Comparison of ENCODE assay signal across 16 mouse cellular contexts in genomic region chr15:28399258-28399657, GRCm38 (mm10).
"Had no signal": no experiment of that assay in that cellular context is flagged by ENCODE, and none has a peak within 500 bp of the region (broad histone marks: within the 10 kb centered on the region; RNA-seq: fewer than 3 reads in every experiment).

No protein-coding gene starts in this region.

- ATAC-seq: intestine, postnatal 0 days; liver, postnatal 0 days had no signal

- H3K4me2 ChIP-seq: limb, embryonic 12.5 days; liver, embryonic 13.5 days; lung, embryonic 15.5 days; midbrain, embryonic 12.5 days had no signal

- H3K9ac ChIP-seq: limb, embryonic 12.5 days; liver, embryonic 13.5 days; liver, postnatal 0 days; lung, embryonic 15.5 days; midbrain, embryonic 12.5 days had no signal

- H3K27ac ChIP-seq: kidney, postnatal 0 days; limb, embryonic 12.5 days; liver, embryonic 13.5 days; lung, embryonic 15.5 days; macrophage; midbrain, embryonic 12.5 days; stomach, postnatal 0 days had no signal

- H3K9me3 ChIP-seq: limb, embryonic 12.5 days; liver, embryonic 13.5 days; lung, embryonic 15.5 days; midbrain, embryonic 12.5 days had no signal

- H3K4me3 ChIP-seq: limb, embryonic 12.5 days; liver, embryonic 13.5 days; lung, embryonic 15.5 days; megakaryocyte, embryonic 14.5 days; midbrain, embryonic 12.5 days had no signal

- H3K36me3 ChIP-seq: limb, embryonic 12.5 days; liver, embryonic 13.5 days; lung, embryonic 15.5 days; midbrain, embryonic 12.5 days had no signal

- H3K4me1 ChIP-seq: limb, embryonic 12.5 days; liver, embryonic 13.5 days; lung, embryonic 15.5 days; megakaryocyte, embryonic 14.5 days had no signal

- H3K27me3 ChIP-seq: limb, embryonic 12.5 days; liver, embryonic 13.5 days; lung, embryonic 15.5 days; megakaryocyte, embryonic 14.5 days; midbrain, embryonic 12.5 days had no signal

- DNase-seq: kidney, adult 9 months; kidney, postnatal 36 days; liver; liver, embryonic 13.5 days; liver, postnatal 0 days; lung, postnatal 14 days; thymus, adult 18-20 months; thymus, postnatal 14 days had no signal
